26 mouse cellular contexts compared by ENCODE assay signal in genomic region chr1:93735859-93736258, GRCm38 (mm10). TPM values are rescaled to one million over a fixed set of nuclear protein-coding genes. Genes with fewer than 3 reads are reported as not detected.
"Had no signal": no experiment of that assay in that cellular context is flagged by ENCODE, and none has a peak within 500 bp of the region (broad histone marks: within the 10 kb centered on the region; RNA-seq: fewer than 3 reads in every experiment).

No protein-coding gene starts in this region.

- ATAC-seq: hindbrain, postnatal 0 days; inflammation-experienced regulatory T-cells, adult 6 months; intestine, embryonic 15.5 days; intestine, postnatal 0 days had no signal

- H3K4me3 ChIP-seq: heart, adult 2 months; heart, embryonic 13.5 days; heart, embryonic 15.5 days; hindbrain, embryonic 15.5 days; intestine, embryonic 15.5 days; layer of hippocampus, adult 2 months; left cerebral cortex, adult 2 months; limb, embryonic 10.5 days; limb, embryonic 12.5 days; liver, embryonic 13.5 days had no signal

- H3K27ac ChIP-seq: heart, adult 2 months; heart, embryonic 13.5 days; heart, embryonic 15.5 days; hindbrain, embryonic 15.5 days; hindbrain, postnatal 0 days; intestine, embryonic 15.5 days; layer of hippocampus, adult 2 months; left cerebral cortex, adult 2 months; limb, embryonic 10.5 days; limb, embryonic 12.5 days; liver, embryonic 13.5 days had no signal

- H3K9ac ChIP-seq: heart, embryonic 13.5 days; heart, embryonic 15.5 days; hindbrain, embryonic 15.5 days; intestine, embryonic 15.5 days; limb, embryonic 12.5 days; liver, embryonic 13.5 days had no signal

- H3K36me3 ChIP-seq: heart, embryonic 13.5 days; heart, embryonic 15.5 days; hindbrain, embryonic 15.5 days; intestine, embryonic 15.5 days; limb, embryonic 12.5 days; liver, embryonic 13.5 days had no signal

- H3K4me1 ChIP-seq: intestine, embryonic 15.5 days; limb, embryonic 10.5 days; limb, embryonic 12.5 days had no signal

- DNase-seq: gastrocnemius, postnatal 14 days; gastrocnemius, postnatal 36 days; heart, adult 11 months; heart, adult 2 months; heart, postnatal 14 days; heart, postnatal 36 days; kidney, adult 18-20 months; kidney, adult 8-10 months; kidney, postnatal 10 days; kidney, postnatal 25 days; kidney, postnatal 4 days; liver; liver, embryonic 13.5 days had no signal

- H3K27me3 ChIP-seq: heart, embryonic 13.5 days; heart, embryonic 15.5 days; hindbrain, embryonic 15.5 days; intestine, embryonic 15.5 days; limb, embryonic 12.5 days; liver, embryonic 13.5 days had no signal

- H3K4me2 ChIP-seq: heart, embryonic 11.5 days; heart, embryonic 13.5 days; heart, embryonic 15.5 days; hindbrain, embryonic 15.5 days; intestine, embryonic 15.5 days; limb, embryonic 12.5 days; liver, embryonic 11.5 days; liver, embryonic 13.5 days had no signal

- H3K9me3 ChIP-seq: heart, embryonic 13.5 days; heart, embryonic 15.5 days; hindbrain, embryonic 15.5 days; intestine, embryonic 15.5 days; limb, embryonic 10.5 days; limb, embryonic 12.5 days; liver, embryonic 13.5 days had no signal

RNA-seq across cellular contexts. Expression of gene Bok, which starts 50.4 kb away (rescaled TPM):
- polyA plus RNA-seq: inflammation-experienced regulatory T-cells, adult 6 months had no signal
